Mouse (Mus musculus) G1E-ER4 (cell line): ENCODE results near the gene Fam19a2. TPM values are rescaled to one million over a fixed set of nuclear protein-coding genes. Genes with fewer than 3 reads are reported as not detected.

Experiments
- GATA1 ChIP-seq: IDR thresholded peaks from one replicate; pipeline ENCODE4 v1.8.0; 2012; ENCODE audit warnings: low read length, inconsistent platforms
- polyA plus RNA-seq: library from polyadenylated mRNA; stranded (reverse); fragments of >175 nt; gene quantifications from 2 replicates; pipeline ENCODE4 v1.2.3, GENCODE M21; 2012

The Fam19a2 gene
- polyA plus RNA-seq, 1 experiment, result not detected

DNA sequence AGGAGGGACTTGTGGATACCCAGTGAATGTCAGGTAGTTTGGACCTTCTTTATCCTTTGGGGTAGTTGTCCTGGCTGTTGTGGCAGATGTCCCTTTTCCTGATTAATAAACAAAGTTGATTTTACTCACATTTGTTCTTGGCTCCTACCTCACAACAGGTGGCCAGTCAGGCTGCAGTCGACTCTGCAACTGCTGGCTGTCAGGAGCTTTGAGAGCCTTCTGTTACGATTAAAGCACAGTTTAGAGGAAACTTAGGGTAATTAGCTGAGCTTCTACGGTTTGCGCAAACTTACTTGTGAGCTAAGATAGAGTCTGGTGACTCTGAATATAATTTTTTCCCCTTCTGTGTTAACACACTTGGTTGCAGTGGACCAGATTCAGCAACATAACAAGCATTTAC, 173.8 kb downstream of the Fam19a2 start:
- TF ChIP-seq GATA1, result no peak

DNA sequence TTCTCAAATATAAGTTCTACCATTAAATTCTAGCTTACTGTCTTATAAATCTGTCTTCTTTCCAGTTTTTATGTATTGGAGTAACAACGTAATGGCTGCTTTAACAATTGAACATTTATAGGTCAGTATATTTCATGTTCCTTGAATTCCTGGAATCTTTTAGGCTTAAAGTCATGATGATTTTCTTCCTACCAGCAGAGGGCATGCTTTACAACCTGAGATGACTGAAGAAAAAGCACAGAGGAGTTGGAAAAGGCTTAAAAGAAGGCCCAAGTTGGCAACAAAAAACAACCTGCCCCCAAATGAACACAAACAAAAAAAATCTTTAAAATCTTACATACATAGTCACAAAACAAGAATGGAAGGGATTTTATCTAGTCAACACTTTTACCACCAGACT, 193.0 kb downstream of the Fam19a2 start:
- TF ChIP-seq GATA1, result no peak

DNA sequence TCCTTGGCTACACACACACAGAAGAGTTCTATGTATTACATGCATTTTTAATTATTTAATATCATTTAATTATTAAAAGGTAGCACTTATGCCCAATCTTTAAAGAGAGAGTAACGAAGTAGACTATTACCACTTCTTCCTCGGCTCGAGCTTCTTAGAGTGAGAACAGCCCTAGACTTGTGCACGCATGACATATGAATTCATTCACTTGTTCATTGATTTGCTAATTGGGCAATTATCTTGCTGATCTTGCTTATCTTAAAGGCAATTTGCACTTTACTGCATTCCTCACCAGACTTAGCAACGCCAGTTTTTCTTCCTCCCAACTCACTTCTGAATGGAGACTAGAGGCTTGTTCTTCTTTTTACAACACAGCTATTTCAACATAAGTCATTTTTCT, 196.7 kb downstream of the Fam19a2 start:
- TF ChIP-seq GATA1, result no peak

DNA sequence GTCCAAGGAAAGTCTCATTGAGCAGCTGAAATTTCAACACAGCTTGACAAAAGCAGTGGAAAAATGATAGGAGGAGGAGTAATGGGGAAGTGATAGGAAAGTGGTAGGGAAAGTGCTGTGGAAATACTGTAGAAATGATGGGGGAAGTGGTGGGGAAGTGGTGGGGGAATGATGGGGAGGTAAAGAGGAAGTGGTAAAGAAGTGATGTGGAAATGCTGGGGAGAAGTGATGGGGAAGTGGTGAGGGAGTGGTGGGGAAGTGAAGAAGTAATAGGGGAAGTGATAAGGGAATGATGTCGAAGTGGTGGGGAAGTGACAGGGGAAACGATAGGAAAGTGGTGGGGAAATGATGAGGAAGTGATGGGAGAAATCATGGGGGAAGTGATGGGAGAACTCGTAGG, 198.5 kb downstream of the Fam19a2 start:
- no peak for TF ChIP-seq GATA1

DNA sequence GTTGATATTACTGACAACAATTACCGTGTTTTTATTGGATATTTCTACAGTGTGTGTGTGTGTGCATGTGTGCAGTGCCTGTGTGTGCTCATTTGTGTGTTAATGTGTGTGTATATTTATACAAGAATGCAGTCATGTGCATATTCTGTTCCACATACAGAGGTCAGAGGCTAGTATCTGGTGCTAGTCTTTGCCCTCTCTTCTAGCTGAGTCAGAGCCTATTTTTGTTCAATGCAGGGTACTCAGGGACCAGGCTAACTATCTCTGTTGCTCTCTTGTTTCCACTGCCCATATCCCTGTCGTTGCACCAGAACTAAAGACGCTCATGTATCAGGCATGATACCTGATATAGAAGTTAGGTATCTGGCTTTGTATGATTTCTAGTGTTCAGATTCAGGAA, 251.0 kb downstream of the Fam19a2 start:
- no peak for TF ChIP-seq GATA1

DNA sequence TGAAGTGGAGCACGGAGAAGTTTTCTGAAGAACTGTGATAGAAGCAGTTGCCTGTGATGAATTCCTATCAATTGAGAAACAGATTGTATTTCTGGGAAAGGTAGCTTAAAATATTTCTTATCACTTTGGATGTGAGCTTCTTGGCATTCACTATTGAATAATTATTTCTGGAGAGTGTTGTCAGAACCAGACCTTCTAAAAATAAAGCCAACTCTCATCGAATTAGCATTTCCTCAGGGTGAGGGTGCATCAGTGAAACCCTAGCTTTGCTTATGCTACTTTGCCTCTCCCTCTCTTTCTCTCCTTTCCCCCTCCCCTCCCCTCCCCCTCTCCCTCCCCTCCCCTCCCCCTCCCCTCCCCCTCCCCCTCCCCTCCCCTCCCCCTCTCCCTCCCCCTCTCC, 256.8 kb downstream of the Fam19a2 start:
- TF ChIP-seq GATA1, result no peak

DNA sequence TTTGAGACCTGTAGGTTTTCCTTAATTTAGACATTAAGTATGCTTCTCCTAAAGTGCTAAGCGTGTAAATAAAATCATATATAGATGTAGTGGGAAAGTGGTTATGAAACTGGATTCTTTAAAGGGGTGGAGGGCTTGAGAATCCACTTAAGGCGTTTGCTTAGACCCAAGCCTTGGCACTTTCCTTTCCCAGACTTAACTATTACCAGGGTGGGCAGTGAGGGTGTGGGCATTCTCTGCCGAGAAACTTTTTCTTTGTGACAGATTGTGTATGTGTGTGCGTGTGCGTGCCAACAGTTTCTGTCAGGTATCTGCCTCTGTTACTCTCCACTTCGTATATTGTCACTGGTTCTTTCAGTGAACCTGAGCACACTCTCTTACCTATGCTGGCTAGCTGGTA, 257.4 kb downstream of the Fam19a2 start:
- TF ChIP-seq GATA1, result no peak

DNA sequence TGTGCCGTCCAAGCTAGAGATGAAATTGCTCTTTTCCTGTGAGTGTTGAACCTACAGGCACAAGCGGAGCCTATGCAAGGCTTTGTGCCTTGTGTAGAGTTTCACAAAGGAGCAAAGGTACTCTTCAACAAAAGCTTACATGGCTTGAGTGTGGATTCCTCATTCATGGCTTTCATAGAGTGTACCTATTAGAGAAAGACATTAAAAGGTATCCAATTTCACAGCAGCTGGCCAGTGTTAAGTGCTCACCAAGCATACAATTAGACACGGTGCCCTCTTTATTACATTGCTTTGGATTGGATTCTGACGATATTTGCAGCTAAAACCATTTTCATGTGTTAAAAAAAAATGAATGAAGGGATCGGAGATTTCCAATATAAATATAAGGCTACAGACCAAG, 261.6 kb downstream of the Fam19a2 start:
- TF ChIP-seq GATA1, result no peak

DNA sequence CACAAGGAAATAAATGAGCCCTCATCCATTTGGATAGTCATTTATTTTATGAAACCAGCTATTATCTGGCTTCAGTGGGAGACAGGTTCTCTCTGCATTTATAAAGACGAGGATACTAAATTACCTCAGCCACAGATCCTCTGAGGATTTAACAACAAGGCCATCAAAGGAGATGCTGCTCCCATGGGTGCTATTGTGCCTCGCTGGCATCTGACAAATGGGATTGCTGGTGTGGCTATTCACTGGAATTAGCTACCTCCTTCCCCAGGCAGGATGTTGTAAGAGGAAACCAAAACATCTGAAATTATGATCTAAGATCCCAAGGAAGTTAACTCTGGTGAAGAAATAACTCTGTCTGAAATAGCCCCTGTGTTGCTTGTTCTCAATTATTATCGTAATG, 262.3 kb downstream of the Fam19a2 start:
- no peak for TF ChIP-seq GATA1

DNA sequence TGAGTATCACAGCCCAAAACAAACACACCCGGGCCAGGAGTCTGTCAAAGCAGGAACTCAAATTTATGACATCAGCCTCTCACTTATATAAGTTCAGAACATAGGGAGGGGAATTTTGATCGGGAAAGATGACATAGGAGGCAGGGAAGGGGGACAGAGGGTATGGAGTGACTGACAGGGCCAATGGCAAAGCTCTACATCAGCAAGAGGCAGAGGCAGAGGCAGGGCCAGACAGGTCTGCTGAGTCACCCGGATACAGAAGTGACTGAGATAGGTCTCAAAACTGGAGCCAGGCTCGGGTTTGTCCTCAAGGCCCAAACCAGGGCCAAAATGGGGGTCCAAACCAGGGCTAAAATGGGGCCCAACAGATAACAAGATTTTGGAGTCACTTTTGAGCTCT, 272.3 kb downstream of the Fam19a2 start:
- TF ChIP-seq GATA1, result no peak

DNA sequence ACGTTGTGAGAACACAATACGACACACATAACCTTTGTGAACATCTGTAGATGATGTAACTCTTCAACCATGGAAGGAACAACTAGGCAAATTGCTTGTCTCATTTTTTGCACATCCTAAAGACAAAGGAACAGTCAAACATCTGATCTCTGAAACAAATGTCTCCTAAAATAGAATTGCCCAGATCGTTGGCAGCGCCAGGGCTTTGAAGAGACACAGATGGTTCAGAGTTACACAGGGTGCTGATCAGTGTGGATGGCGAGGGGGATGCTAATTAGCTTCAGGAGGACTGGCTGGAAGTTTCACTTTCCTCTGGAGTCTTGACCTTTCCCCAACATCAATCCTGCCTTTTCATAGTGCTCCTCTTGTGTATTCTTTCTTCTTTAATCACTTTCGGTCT, 284.6 kb downstream of the Fam19a2 start:
- TF ChIP-seq GATA1, result no peak

DNA sequence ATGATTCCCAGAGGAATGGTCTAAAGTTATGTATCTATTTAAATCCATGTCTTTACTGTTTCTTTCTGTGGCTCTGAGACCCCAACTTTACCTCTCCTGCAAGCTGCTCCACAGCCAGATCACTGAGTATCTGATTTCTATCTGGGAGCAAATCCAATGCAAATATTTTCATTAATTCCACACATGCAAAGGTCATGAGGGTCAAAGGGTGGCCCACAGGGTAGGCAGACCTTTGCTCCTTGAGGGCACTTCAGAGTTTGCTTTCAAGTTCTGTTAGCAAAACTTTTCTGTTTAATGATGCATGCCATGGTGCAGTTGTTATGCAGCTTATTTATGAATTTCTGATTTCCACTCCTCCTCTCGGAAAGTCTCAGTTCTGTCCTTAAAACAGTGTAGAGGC, 303.9 kb downstream of the Fam19a2 start:
- no peak for TF ChIP-seq GATA1

DNA sequence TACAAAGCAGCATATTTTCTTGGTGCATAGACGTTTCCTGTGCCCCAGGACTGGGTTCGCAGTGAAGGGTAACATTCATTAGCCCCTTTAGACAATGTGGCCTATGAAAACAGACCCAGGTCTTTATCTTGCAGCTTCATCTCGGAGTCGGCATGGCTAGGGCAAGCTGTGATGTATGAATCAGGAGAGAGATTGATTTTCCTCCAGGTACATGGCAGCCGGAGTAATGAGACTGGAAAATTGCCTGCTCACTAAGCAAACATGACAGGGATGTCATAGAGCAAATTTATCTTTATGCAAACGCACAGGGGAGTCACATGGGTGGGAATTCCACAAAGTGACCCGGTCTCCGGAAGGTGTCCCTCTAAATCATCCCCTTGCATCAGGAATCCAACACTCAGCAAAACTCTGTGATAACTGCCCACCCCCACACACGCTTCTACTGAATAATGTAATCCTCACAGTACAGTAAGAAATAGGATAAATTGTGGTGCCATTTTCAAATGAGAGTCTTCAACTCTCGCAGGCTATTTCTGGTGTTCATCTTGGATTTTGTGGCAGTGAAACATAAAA, 306.9 kb downstream of the Fam19a2 start:
- no peak for TF ChIP-seq GATA1

DNA sequence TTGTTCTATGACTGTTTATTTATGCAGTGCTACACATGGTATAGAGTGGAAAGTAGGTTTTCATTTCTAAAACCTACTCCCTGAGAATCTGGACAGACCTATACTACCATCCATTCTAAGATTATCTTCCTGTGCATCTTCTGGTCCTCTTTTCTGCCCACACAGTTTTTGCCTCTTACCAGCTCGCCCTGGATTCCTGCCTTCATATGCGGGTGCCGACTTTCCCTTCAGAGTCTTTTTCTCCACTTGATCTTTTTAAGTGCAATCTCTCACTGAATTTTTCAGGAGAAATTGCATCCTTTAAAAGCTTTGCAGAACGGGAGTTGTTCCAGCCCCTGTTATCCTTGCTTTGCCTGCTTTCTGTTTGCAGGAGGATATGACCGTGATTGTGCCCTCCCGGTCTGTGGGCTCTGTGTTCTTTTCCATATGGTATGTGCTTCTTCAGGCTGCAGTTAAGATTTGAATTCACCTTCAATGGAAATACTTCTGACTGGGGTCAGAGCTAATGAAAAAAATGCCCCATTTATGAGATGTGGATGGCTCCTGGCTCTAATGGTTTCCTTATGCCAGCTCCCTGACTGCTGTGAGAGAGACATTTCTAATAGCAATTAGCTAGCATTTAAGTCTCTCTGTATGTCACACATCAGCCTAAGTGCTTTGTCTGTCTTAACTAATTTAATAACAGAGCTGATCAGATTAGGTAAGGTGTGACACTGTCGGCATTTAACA, 308.7 kb downstream of the Fam19a2 start:
- TF ChIP-seq GATA1, result no peak

DNA sequence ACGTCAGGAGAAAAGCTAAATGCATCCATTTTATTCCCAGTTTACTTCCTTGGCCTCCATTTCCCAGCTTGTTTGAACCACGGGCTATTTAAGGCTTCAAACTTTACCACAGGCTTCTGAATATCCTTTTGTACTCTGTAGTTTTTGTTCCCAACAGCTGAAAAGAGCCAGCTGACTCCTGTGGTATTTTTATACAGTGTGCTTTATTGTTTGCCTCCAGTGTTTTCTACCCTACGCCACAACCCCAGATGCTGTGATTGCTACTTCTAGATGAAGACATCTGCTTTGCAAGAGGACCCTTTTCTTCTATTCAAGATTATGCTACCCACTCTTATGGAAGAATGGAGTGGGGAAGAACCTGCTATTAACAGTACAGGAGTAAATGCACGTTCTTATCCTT, 314.0 kb downstream of the Fam19a2 start:
- no peak for TF ChIP-seq GATA1

DNA sequence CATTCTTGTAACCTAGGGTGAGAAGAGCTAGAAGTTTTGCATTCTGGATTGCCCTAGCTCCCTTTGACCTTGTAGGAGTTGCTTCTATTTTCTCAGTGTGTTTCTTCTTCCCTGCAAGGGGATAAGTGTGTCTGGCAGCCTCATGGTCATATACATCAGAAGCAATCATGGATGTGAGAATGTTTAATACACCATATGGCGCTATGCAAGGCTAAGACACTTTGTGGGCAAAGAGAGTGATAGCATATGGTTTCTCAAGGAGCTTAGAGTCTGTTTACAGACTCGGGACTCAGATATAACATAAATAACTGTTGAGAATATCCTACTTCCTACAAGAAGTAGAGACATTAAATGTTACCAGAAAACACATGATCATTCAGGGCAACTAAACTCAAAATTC, 315.2 kb downstream of the Fam19a2 start:
- no peak for TF ChIP-seq GATA1

DNA sequence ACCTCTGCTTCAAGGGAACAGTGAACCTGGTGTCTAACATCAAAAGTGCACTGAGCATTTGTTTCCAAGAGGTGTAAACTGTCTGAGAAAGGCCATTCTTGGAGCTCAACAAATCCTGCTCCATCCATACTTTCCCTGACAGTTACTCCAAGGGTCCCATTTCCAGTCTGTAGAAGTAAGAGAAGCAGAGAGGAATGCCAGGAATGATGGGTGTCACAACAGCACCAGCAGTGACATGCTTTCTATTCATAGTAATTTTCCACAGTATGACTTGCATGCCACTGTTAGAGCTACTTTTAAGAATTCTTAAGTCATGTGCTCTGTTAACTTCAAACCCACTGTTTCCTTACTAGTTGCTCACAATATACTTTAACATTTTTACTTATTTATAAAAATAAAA, 331.2 kb downstream of the Fam19a2 start:
- TF ChIP-seq GATA1, result no peak
